Mouse (Mus musculus) adrenal gland, postnatal 14 days (tissue): ENCODE data around the gene Stpg3. TPM values are rescaled to one million over a fixed set of nuclear protein-coding genes. Genes with fewer than 3 reads are reported as not detected.
A peak's percentile ranks its signal among the peaks of the same experiment; 100 is the strongest.

Source experiments
- DNase-seq: peaks from one replicate; pipeline ENCODE4 v3.0.0; 2021; ENCODE audit warnings: mixed read lengths
- total RNA-seq: library from RNA; stranded (reverse); gene quantifications from 2 replicates; pipeline ENCODE4 v1.2.3, GENCODE M21; 2021

The Stpg3 gene
- total RNA-seq, 1 experiment from 2014 or later = not detected

- no peak for DNase-seq
These were observed 6.8 kb downstream of the Stpg3 start for GRCm38 (mm10) chr2:25207593-25207992.

- peak; percentile 39 for DNase-seq
These were observed 10.7 kb downstream of the Stpg3 start for GRCm38 (mm10) chr2:25203631-25204214.

GRCm38 (mm10) chr2:25200631-25201030 lies 13.8 kb downstream of the Stpg3 start:
- DNase-seq = no peak

DNA sequence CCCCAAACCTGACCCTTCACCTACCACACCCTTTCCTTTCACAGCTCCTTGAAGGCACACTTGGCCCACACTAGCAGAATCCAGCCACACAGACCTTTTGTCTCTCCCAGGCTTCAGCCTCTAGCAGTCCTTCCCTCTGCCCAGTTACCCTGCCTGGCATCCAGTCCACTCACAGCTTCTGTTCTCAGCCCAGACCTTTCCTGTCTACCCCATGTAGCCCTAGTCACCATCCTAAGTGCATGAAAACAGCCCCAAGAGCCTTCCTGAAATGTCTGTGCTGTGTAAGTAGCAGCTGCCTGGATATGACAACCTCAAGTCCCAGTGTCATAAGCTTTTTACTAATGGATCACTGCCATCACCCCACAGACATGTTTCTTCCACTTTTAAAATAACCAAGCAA lies 16.5 kb downstream of the Stpg3 start:
- DNase-seq = no peak

- DNase-seq = peak; percentile 44
These were observed 17.2 kb downstream of the Stpg3 start for GRCm38 (mm10) chr2:25197191-25197590.

DNA sequence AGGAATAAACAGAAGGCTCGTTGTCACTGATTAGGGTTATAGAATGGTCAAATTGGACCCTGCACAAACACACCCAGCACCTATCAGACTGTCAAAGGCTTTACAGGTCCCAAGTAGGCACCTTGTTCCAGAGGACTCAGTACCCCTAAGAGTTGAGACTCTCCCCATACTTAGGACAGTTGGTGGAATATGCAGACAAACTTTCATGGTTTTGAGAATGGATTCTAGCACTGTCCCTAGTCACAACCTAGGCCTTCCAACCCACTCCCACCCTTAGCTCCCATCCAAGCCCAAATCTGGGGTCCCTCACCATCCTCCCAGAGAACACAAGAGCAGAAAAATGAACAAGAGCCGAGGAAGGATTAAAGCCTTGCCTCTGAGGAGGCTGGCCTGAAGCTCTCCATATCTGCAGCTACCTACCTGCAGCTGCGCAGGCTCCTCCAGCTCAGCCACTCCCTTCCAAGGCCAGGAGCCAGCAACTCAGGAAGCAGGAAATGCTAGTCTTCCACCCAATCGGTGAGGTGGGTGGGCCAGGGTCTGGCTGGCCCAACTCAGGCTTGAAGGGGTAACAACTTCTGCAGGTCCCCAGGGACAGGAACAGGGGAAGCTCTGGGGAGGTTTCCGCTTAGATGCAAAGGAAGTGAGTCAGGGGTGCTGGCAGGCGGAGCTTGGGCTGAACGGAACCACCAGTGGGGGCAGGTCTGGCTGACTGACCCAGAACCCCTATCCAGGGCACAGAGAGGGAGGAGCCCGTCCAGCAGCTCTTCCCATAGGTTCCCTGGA lies 18.1 kb downstream of the Stpg3 start, which contains the start of gene Tor4a:
Gene Tor4a (minus strand): TSS at position 715 of the 783 bp plus-strand sequence.
- DNase-seq = peak; percentile 92

GRCm38 (mm10) chr2:25195211-25196156 lies 19.0 kb downstream of the Stpg3 start:
- DNase-seq = peak; percentile 87

GRCm38 (mm10) chr2:25194486-25195171 lies 19.8 kb downstream of the Stpg3 start:
- no peak for DNase-seq

DNA sequence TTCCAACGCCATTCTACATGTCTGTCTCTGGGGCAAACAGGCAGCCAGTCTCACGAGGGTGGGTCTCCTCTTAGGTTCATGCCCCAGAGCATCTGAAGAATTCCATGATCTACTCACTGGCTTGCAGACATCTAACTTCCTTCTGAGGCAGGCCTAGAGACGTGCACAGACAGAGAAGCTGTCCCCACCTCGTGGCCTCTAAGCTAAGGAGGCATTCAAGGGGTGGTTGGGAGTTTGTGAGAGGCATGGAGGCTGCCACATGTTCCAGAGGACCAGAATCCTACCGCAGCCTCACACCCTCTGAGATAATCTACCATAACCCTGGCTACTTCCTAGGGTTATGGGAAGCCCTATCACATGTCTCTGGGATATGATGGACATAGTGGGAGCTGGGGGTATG lies 20.4 kb downstream of the Stpg3 start:
- DNase-seq = no peak

- peak; percentile 87 for DNase-seq
These were observed 21.1 kb downstream of the Stpg3 start for GRCm38 (mm10) chr2:25193330-25193770.

GRCm38 (mm10) chr2:25187841-25188240 lies 26.6 kb downstream of the Stpg3 start:
- no peak for DNase-seq

- DNase-seq = no peak
These were observed 27.9 kb downstream of the Stpg3 start for GRCm38 (mm10) chr2:25186575-25186930.

GRCm38 (mm10) chr2:25185625-25186574 lies 28.5 kb downstream of the Stpg3 start:
- DNase-seq = peak; percentile 59

DNA sequence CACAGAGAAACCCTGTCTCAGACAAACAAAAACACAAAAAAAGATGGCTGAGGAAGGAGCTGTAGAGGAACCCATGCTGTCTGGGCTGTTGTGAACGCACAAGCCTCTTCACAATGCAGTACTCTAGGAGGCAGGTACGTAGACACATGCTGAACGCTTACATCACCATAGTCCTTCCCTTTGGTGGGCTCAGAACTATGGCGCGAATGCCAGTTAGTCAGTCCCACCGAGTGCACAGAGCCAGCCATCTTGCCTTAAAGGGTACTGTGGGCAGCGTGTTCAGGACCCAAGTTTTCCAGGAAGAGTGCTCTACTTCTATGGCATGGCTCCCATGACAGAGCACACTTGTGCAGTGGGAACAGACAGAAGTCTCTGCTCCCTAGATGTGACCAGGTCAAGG lies 29.9 kb downstream of the Stpg3 start:
- no peak for DNase-seq

DNA sequence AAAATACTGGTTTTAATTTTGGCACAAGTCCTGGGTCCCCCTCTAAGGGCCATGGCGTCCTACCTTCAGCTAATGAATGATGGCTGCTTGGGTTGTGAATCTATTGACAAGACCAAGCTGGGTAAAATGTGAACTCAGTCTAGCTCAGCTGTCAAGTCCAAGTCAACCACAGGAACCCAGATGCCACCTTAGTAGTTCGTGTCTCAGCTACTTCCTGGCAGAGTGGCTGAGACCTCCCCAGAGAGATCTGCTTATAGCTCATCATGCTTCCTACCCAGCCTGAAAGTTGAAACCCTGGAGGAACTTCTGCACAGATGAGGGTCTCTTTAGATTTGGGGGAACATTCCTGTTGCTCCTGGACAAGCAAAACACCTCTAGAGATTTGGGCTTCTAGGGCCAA lies 31.1 kb downstream of the Stpg3 start:
- DNase-seq = no peak

DNA sequence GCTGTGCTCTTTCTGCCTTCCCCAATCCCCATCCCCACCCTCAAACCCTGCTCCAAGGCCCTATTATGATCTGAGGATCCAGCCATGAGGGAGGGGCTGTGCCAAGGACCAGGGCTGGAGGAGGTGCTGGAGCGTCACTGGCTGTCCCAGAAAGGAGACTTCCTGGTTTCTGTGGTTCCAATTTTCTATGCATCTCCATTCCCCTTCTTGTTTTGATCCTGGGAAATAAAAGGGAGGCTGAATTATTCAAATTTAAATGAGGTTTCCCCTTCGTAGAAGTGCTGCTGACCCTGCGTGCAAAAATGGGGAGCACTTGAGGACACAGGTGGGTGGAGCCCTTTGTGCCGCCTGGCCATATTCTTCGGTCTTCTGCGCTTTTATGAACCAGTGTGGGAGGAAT lies 31.8 kb downstream of the Stpg3 start:
- DNase-seq = no peak

DNA sequence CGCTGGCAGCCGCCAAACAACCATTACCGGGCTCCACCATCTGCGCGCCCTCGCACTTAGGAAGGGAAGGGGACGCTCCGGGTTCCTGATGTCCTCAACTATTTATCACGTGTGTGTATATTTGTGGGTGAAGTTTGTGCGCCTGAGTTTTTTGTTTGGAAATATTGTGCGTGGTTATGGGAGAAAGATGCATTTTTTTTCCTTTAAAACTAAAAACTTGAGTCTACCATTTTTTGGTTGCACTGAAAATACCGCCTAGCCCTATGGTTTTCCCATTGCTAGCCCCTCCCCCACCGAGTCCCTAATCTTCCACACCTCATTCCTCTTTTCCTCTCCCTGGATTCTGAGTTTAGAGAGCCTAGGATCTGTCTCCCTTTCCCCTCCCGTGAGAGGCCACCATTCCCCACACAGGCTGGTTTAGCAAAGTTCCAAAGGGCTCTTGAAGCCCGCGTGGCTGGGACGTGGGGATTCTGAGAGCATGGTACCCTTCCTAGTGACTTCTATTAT lies 32.5 kb downstream of the Stpg3 start:
- no peak for DNase-seq

DNA sequence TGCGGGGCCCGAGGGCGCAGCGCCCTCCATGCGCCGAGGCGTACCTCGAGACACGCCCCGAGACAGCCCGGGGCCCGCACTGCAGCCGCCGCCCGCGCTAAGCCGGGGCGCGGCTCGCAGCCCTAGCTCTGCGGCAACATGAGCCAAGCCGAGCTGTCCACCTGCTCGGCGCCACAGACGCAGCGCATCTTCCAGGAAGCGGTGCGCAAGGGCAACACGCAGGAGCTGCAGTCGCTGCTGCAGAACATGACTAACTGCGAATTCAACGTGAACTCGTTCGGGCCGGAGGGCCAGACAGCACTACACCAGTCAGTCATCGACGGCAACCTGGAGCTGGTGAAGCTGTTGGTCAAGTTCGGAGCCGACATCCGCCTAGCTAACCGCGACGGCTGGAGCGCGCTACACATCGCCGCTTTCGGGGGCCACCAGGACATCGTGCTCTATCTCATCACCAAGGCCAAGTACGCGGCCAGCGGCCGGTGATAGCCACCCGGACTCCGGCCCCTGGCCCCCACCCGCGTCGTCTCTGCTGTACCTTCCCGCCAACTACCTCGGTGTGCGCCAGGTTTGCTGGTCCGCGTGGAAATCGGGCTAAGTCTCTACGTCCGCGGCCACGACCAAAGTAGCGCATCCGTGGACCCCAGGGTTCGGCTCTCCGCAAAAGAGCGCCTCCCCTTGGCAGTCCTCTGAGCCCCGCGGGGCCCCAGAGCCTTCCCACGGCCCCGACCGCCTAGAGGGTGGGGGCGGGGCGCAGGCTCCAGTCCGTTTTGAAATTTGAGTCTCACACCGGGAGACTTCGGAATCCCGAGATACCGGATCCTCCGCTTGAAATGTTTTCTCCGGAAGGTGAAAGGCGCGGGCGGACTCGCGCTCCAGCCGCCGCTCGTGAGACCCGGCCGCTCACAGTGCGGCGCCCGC lies 33.2 kb downstream of the Stpg3 start:
- DNase-seq = peak; percentile 41

- peak; percentile 95 for DNase-seq
These were observed 33.9 kb downstream of the Stpg3 start, which contains the start of gene Nrarp for GRCm38 (mm10) chr2:25180478-25180903. TSS of gene Nrarp (plus strand) at chr2:25180758.
